Mouse (Mus musculus): ENCODE measurements around the gene Slc35b1. TPM values are rescaled to one million over a fixed set of nuclear protein-coding genes. Genes with fewer than 3 reads are reported as not detected.
"Not testable (repeated sequence)": the region's sequence is repeated elsewhere in the genome, so short reads cannot be mapped to it uniquely, and the experiment has no call there.

Gene Slc35b1
- polyA plus RNA-seq, 1 experiment, result 63.6 TPM

GRCm38 (mm10) chr11:95399520-95400020 lies 15.1 kb downstream of the Slc35b1 start:
- H3K4me1 ChIP-seq (ENCODE audit: control insufficient read depth, insufficient read depth, low read length), result peaks cover 3% of the 10 kb centered on the region; the same call in 1 of the 2 replicates
- no peaks in the 10 kb centered on the region for H3K27me3 ChIP-seq (replicated peaks; ENCODE audit: control insufficient read depth, insufficient read depth, low read length)
- DNase-seq, result no peak
- no peak overlapping the region for H3K4me3 ChIP-seq (ENCODE audit: insufficient read depth, low read depth, low read length)
- no peak for TF ChIP-seq CTCF (conservative IDR thresholded peaks at IDR 0.05; ENCODE audit: insufficient read depth, insufficient read length, low read depth, low read length)
- TF ChIP-seq POLR2A (IDR thresholded peaks at IDR 0.05; ENCODE audit: low read depth, low read length), result no peak
- H3K36me3 ChIP-seq (ENCODE audit: control insufficient read depth, insufficient read depth, low read length), result no peaks in the 10 kb centered on the region
- H3K27ac ChIP-seq (ENCODE audit: insufficient read depth, low read depth, low read length), result no peak overlapping the region
- WGBS, result 70% methylated on average over 13 of the region's 13 CpGs

- TF ChIP-seq POLR2A (IDR thresholded peaks at IDR 0.05; ENCODE audit: low read depth, low read length), result no peak
- TF ChIP-seq CTCF (conservative IDR thresholded peaks at IDR 0.05; ENCODE audit: insufficient read depth, insufficient read length, low read depth, low read length), result no peak
- 94% methylated on average over 5 of the region's 5 CpGs for whole genome bisulfite sequencing
- DNase-seq, result no peak
- H3K36me3 ChIP-seq (ENCODE audit: control insufficient read depth, insufficient read depth, low read length), result no peaks in the 10 kb centered on the region
- H3K4me1 ChIP-seq (ENCODE audit: control insufficient read depth, insufficient read depth, low read length), result peaks cover 3% of the 10 kb centered on the region; the same call in 1 of the 2 replicates
- H3K27me3 ChIP-seq (replicated peaks; ENCODE audit: control insufficient read depth, insufficient read depth, low read length), result no peaks in the 10 kb centered on the region
- no peak overlapping the region for H3K27ac ChIP-seq (ENCODE audit: insufficient read depth, low read depth, low read length)
- H3K4me3 ChIP-seq (ENCODE audit: insufficient read depth, low read depth, low read length), result no peak overlapping the region
Measured at GRCm38 (mm10) chr11:95401568-95401967, 17.1 kb downstream of the Slc35b1 start.

- DNase-seq, result no peak
- Histone ChIP-seq H3K36me3 (ENCODE audit: control insufficient read depth, insufficient read depth, low read length) (no peaks in the 10 kb centered on the region), H3K4me3 (ENCODE audit: insufficient read depth, low read depth, low read length) (no peak overlapping the region), H3K27ac (ENCODE audit: insufficient read depth, low read depth, low read length) (no peak overlapping the region), H3K27me3 (replicated peaks; ENCODE audit: control insufficient read depth, insufficient read depth, low read length) (no peaks in the 10 kb centered on the region), H3K4me1 (ENCODE audit: control insufficient read depth, insufficient read depth, low read length) (peaks cover 3% of the 10 kb centered on the region; the same call in 1 of the 2 replicates)
- TF ChIP-seq CTCF (conservative IDR thresholded peaks at IDR 0.05; ENCODE audit: insufficient read depth, insufficient read length, low read depth, low read length) (no peak), POLR2A (IDR thresholded peaks at IDR 0.05; ENCODE audit: low read depth, low read length) (no peak)
- WGBS, result 47% methylated on average over 5 of the region's 5 CpGs
Measured at GRCm38 (mm10) chr11:95402196-95402595, 17.7 kb downstream of the Slc35b1 start.

- no peak for DNase-seq
- no peaks in the 10 kb centered on the region for H3K36me3 ChIP-seq (ENCODE audit: control insufficient read depth, insufficient read depth, low read length)
- no peak overlapping the region for H3K27ac ChIP-seq (ENCODE audit: insufficient read depth, low read depth, low read length)
Measured at GRCm38 (mm10) chr11:95402658-95403101, 18.2 kb downstream of the Slc35b1 start.

DNA sequence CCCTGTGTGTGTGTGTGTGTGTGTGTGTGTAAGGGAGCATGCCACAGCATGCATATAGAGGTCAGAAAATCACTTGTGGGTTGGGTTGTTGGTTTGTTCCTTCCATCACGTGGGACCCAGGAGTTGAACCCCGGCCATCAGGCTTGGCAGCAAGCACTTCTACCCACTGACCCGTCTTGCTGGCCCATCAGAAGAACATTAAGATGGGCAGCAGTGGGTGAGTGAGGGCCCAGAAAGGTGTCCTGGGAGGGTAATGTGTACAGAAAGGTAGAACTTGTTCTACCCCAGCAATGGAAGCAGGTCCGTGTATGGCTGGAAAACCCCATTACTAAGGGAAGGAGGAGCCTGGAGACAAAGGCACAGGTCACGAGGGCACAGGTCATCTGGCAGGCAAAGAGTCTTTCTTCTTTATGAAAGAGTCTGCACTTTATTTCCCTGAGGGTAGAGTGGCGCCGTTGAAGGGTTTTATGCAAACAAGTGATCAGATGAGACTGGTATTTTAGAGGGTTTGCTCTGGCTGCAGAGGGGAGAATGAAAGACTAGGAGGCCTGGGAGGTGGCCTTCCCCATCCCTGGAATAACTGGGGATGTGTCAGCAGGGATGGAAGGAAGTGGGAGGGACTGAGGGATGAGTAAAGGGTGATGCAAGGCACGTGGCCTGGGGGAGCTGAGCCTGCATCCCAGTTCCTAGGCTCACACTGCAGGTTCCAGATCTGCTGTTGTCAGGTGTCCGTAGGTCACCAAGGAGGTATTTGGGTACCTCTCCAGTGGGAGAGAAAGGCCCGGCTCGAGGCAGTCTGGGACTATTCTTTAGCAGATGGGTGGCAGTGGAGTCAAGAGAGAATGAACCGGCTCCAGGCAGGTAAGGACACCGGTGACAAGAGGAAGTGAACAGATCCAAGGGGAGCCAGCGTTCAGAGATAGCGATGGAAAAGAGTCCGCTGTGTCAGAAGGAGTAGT lies 19.2 kb downstream of the Slc35b1 start:
- WGBS, result 76% methylated on average over 16 of the region's 16 CpGs
- TF ChIP-seq POLR2A (IDR thresholded peaks at IDR 0.05; ENCODE audit: low read depth, low read length) (no peak), CTCF (conservative IDR thresholded peaks at IDR 0.05; ENCODE audit: insufficient read depth, insufficient read length, low read depth, low read length) (no peak)
- Histone ChIP-seq H3K27ac (ENCODE audit: insufficient read depth, low read depth, low read length) (no peak overlapping the region), H3K4me3 (ENCODE audit: insufficient read depth, low read depth, low read length) (no peak overlapping the region), H3K36me3 (ENCODE audit: control insufficient read depth, insufficient read depth, low read length) (no peaks in the 10 kb centered on the region), H3K4me1 (ENCODE audit: control insufficient read depth, insufficient read depth, low read length) (no peaks in the 10 kb centered on the region), H3K27me3 (replicated peaks; ENCODE audit: control insufficient read depth, insufficient read depth, low read length) (no peaks in the 10 kb centered on the region)
- DNase-seq, result no peak

More at GRCm38 (mm10) chr11:95402658-95403101, 18.2 kb downstream of the Slc35b1 start:
- Histone ChIP-seq H3K27me3 (replicated peaks; ENCODE audit: control insufficient read depth, insufficient read depth, low read length) (no peaks in the 10 kb centered on the region), H3K4me1 (ENCODE audit: control insufficient read depth, insufficient read depth, low read length) (peaks cover 3% of the 10 kb centered on the region; the same call in 1 of the 2 replicates), H3K4me3 (ENCODE audit: insufficient read depth, low read depth, low read length) (no peak overlapping the region)
- 29% methylated on average over 8 of the region's 8 CpGs for WGBS
- TF ChIP-seq POLR2A (IDR thresholded peaks at IDR 0.05; ENCODE audit: low read depth, low read length) (no peak), CTCF (conservative IDR thresholded peaks at IDR 0.05; ENCODE audit: insufficient read depth, insufficient read length, low read depth, low read length) (no peak)

DNA sequence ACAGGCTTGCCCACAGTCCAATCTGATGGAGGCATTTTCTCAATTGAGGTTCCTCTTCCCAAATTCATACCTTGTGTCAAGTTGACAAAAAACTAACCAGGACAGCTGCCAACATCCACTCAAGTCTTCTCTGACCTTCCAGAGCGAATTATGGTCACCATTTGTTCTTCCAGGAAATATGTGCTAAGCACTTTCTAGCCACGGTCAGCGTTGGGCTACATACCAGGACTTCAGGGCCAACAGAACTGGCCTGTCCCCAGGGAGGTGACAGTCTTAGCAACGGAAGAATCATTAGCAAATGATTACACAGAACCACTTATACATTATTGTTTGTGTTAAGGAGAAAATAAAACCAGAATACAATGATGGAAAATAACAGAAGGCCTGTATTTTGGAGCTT lies 21.3 kb downstream of the Slc35b1 start:
- Histone ChIP-seq H3K4me3 (ENCODE audit: insufficient read depth, low read depth, low read length) (no peak overlapping the region), H3K4me1 (ENCODE audit: control insufficient read depth, insufficient read depth, low read length) (no peaks in the 10 kb centered on the region), H3K27ac (ENCODE audit: insufficient read depth, low read depth, low read length) (no peak overlapping the region), H3K27me3 (replicated peaks; ENCODE audit: control insufficient read depth, insufficient read depth, low read length) (no peaks in the 10 kb centered on the region), H3K36me3 (ENCODE audit: control insufficient read depth, insufficient read depth, low read length) (no peaks in the 10 kb centered on the region)
- TF ChIP-seq POLR2A (IDR thresholded peaks at IDR 0.05; ENCODE audit: low read depth, low read length), result no peak
- no peak for TF ChIP-seq CTCF (conservative IDR thresholded peaks at IDR 0.05; ENCODE audit: insufficient read depth, insufficient read length, low read depth, low read length)
- WGBS, result 53% methylated on average over 4 of the region's 4 CpGs
- peak; percentile 25 for DNase-seq

GRCm38 (mm10) chr11:95406398-95406797 lies 21.9 kb downstream of the Slc35b1 start:
- WGBS, result 87% methylated on average over 5 of the region's 5 CpGs
- H3K27ac ChIP-seq (ENCODE audit: insufficient read depth, low read depth, low read length); H3K36me3 ChIP-seq (ENCODE audit: control insufficient read depth, insufficient read depth, low read length); H3K27me3 ChIP-seq (replicated peaks; ENCODE audit: control insufficient read depth, insufficient read depth, low read length); H3K4me3 ChIP-seq (ENCODE audit: insufficient read depth, low read depth, low read length); H3K4me1 ChIP-seq (ENCODE audit: control insufficient read depth, insufficient read depth, low read length); DNase-seq: not testable (repeated sequence)
